Mouse (Mus musculus) midbrain, embryonic 12.5 days (tissue): ENCODE data around the gene Pnp2. TPM values are rescaled to one million over a fixed set of nuclear protein-coding genes. Genes with fewer than 3 reads are reported as not detected.
"Not testable (repeated sequence)": the region's sequence is repeated elsewhere in the genome, so short reads cannot be mapped to it uniquely, and the experiment has no call there.

Experiments
- ATAC-seq: fragments of 200-750 bp; cut with Nextera tagmentation; 2 replicates; pipeline ENCODE4 v1.8.0; 2017; ENCODE audit warnings: low read depth, moderate TSS enrichment, moderate library complexity; ENCODE audit not compliant: low FRiP score
- H3K27ac ChIP-seq: fragments of 300-500 bp; sonication (generic); replicated peaks from 2 replicates; pipeline ENCODE4 v1.5.1; 2016; ENCODE audit warnings: mild to moderate bottlenecking
- H3K27me3 ChIP-seq: fragments of 300-500 bp; sonication (generic); 2 replicates; pipeline ENCODE4 v1.6.1; 2016; ENCODE audit warnings: mild to moderate bottlenecking
- H3K36me3 ChIP-seq: fragments of 300-500 bp; sonication (generic); 2 replicates; pipeline ENCODE4 v1.6.1; 2016
- H3K4me1 ChIP-seq: fragments of 300-500 bp; sonication (generic); 2 replicates; pipeline ENCODE4 v1.6.1; 2016
- H3K4me2 ChIP-seq: fragments of 300-500 bp; sonication (generic); replicated peaks from 2 replicates; pipeline ENCODE4 v1.6.1; 2016; ENCODE audit warnings: mild to moderate bottlenecking, moderate library complexity
- H3K4me3 ChIP-seq: fragments of 300-500 bp; sonication (generic); 2 replicates; pipeline ENCODE4 v1.5.1; 2016; ENCODE audit warnings: mild to moderate bottlenecking
- H3K9ac ChIP-seq: fragments of 300-500 bp; sonication (generic); replicated peaks from 2 replicates; pipeline ENCODE4 v1.6.1; 2016; ENCODE audit warnings: mild to moderate bottlenecking, moderate library complexity
- H3K9me3 ChIP-seq: fragments of 300-500 bp; sonication (generic); 2 replicates; pipeline ENCODE4 v1.6.1; 2016; ENCODE audit warnings: mild to moderate bottlenecking
- WGBS: fragments of 180-500 bp; shearing (Covaris S2); methylation state at CpG from one replicate; pipeline ENCODE4 v1.1.7; 2016; 5-methylcytosine and 5-hydroxymethylcytosine counted together
- polyA plus RNA-seq: library from polyadenylated mRNA; unstranded; fragments of >200 nt; fragmentation: Nextera tagmentation; extraction: Ambion mirVana; gene quantifications from 2 replicates; pipeline ENCODE4 v1.2.1, GENCODE M21; 2016

Gene Pnp2
- 0.46 and 0.52 TPM in 2 replicates for polyA plus RNA-seq

DNA sequence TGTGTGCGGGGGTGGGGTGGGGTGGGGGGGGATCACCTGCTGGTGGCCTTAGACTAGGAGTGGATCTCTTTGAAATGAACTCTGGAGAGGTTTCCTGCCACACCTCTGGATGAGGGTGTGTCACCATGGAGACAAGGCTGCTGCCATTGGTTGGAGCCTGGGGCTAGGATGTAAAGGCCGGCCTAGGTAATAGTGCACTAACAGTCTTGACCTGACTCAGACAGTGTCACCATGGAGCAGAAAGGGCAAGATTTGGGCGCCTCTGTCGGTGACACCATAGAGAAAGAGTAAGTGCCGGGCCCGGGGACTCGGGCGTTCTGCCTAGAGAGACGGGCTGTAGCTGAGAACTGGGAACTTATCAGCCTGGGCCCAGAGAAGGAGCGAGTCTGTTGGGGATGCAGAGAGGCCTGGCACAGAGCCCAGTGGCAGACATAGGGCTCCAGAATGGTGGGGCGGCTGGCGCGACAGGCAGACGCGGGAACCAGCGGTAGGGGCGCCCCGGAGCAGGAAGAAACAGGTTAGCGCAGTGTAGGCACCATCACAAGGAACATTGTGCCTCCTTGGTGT is at the start of gene Pnp2:
Pnp2 (plus strand) TSS at position 51 of the 567 bp plus-strand sequence.
- H3K9ac ChIP-seq, H3K27ac ChIP-seq, H3K27me3 ChIP-seq, H3K4me1 ChIP-seq, H3K9me3 ChIP-seq, H3K4me3 ChIP-seq: not testable (repeated sequence)
- Histone ChIP-seq H3K36me3 (peaks cover 11% of the 10 kb centered on the region), H3K4me2 (peak within 1 kb of the TSS; percentile 33)
- ATAC-seq: peak; percentile 87
- WGBS: 9% methylated on average over 19 of the region's 19 CpGs

DNA sequence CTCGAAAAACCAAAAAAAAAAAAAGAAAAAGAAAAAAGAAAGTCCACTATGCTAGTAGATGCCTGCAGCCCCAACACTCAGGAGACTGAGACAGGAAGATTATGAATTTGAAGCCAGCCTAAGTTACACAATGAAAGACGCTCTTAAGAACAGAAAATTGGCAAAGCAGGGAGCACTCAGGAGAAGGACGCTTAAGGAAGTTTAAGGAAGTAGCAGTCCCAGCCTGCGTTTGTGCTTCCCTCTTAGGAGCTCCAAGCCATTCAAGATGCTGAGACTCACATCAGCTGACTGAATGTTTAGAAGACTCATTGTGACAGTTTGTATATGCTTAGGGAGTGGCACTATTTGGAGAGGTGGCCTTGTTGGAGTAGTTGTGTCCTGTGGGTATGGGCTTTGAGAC is 47.7 kb upstream of the Pnp2 start:
- Histone ChIP-seq H3K27me3 (no peaks in the 10 kb centered on the region), H3K4me2 (no peak overlapping the region), H3K4me3 (no peak overlapping the region), H3K9me3 (no peaks in the 10 kb centered on the region), H3K36me3 (peaks cover 29% of the 10 kb centered on the region), H3K27ac (no peak overlapping the region), H3K4me1 (peaks cover 3% of the 10 kb centered on the region; the same call in 1 of the 2 replicates), H3K9ac (no peak overlapping the region)
- WGBS: 87% methylated on average over 4 of the region's 4 CpGs
- no peak for ATAC-seq

DNA sequence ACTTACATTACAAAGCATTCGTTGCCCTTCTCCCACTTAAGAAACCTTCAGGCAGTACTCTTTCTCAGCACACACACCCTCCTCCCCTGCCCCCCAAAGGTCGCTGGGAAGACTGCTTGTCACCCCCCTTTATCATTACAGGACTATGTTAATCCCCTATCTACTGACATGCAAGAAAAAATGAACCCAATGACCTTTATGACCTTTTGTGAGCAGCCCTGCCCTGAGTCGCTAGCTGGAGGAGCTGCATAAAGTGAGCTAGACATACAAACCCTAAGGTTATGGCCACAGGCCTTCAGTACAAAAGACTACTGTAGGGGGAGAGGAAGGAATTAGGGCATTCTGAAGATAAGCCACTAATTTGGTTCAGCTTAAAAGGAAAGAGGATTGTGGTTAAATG is 44.4 kb upstream of the Pnp2 start:
- Histone ChIP-seq H3K9ac (no peak overlapping the region), H3K27ac (no peak overlapping the region), H3K36me3 (peaks cover 59% of the 10 kb centered on the region), H3K27me3 (no peaks in the 10 kb centered on the region), H3K4me3 (no peak overlapping the region), H3K4me1 (no peaks in the 10 kb centered on the region), H3K4me2 (no peak overlapping the region), H3K9me3 (no peaks in the 10 kb centered on the region)
- 46% methylated on average over 3 of the region's 3 CpGs for WGBS
- ATAC-seq: no peak

DNA sequence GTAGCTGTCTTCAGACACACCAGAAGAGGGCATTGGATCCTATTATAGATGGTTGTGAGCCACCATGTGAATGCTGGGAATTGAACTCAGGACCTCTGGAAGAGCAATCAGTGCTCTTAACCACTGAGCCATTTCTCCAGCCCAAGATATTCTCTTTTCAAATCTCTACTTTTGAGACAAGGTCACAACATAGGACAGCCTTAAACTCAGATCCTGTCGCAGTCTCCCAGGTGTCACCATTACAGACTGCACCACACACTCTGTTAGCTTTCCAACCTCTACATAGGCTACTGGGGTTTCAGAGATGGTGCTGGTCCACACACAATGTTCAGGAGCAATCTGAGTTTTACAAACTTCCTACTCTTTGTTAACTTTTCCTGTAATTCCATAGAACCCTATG is 32.4 kb upstream of the Pnp2 start:
- H3K27ac ChIP-seq, ATAC-seq, H3K9me3 ChIP-seq, H3K27me3 ChIP-seq: not testable (repeated sequence)
- Histone ChIP-seq H3K4me3 (peak overlapping the region; percentile 87), H3K9ac (peak overlapping the region; percentile 91; the same call in 1 of the 2 replicates), H3K36me3 (peaks cover 36% of the 10 kb centered on the region), H3K4me2 (peak overlapping the region; percentile 62), H3K4me1 (peaks cover 18% of the 10 kb centered on the region)
- WGBS: 76% methylated on average over 1 of the region's 1 CpGs

DNA sequence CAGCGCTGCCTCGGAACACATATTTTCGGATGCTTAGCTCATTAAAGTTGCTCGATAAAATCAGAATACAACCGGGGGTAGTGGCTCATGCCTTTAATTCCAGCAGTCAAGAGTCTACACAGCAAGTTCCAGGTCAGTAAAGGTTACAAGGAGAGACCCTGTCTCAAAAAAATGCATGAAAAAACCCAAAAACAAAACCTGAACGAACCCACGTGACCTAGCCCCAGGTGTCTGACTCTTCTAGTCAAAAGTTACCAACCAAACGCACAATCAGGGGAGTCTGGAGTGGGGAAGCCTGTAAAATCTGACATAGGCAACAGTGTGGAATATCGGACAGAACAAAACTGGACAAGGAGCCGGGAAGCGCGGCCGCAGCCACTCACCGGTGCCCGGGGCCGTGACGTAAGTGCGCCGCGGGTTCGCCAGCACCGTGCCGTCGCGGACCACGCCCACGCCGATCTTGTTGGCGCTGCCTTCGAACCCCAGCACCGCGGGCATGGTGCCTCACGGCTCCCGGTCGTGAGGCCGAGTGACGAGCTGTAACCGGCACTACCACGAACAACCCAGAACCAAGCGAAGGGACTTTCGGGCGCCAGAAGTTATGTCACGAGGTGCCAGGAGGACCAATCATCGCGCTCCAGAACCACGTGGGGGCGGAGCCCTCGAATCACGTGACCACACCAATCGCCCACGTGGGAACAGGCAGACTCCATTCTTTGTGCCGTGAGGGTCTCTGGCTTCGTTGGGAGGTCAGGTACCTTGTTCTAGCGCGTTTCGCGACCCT is 31.3 kb upstream of the Pnp2 start, which contains the start of the genes Osgep and Apex1:
Osgep (minus strand) TSS at position 613 of the 784 bp plus-strand sequence.
Apex1 (plus strand) TSS at position 688 of the 784 bp plus-strand sequence.
- peak within 1 kb of the TSS; percentile 91 for H3K9ac ChIP-seq
- peak within 1 kb of the TSS; percentile 91 for H3K27ac ChIP-seq
- ATAC-seq: peak; percentile 96
- no peaks in the 10 kb centered on the region for H3K9me3 ChIP-seq
- H3K36me3 ChIP-seq: peaks cover 39% of the 10 kb centered on the region
- H3K4me2 ChIP-seq: peak within 1 kb of the TSS; percentile 62
- peaks cover 24% of the 10 kb centered on the region for H3K4me1 ChIP-seq
- no peaks in the 10 kb centered on the region for H3K27me3 ChIP-seq
- H3K4me3 ChIP-seq: peak within 1 kb of the TSS; percentile 87
- WGBS: under 1% methylated on average over 56 of the region's 57 CpGs

DNA sequence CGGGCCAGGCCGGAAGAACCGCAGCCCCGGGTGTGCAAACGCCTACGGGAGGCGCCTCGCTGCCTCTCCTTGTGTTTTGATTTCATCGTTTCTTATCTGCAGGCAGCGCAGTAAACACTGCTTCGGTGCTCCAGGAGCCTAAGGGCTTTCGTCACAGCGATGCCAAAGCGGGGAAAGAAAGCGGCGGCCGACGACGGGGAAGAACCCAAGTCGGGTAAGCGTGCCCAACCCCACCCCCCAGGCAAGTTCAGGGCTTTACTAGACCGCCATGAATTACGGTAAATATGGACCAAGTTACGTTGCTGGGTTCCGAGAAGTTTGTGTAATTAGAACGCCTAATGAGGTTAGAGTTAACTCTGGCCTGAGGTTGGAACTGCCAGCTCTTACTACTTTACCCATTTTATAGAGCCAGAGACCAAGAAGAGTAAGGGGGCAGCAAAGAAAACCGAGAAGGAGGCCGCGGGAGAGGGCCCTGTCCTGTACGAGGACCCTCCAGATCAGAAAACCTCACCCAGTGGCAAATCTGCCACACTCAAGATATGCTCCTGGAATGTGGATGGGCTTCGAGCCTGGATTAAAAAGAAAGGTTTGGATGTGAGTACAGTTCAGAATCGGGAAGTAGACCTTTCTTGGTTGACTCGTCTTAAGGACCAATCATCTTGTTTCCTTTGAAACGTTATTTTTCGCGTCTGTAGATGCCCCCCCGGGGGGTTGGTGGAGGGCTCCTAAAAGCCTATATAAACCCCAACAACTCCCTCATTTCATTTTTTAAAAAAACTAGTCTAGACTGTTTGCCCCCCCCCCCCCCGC is 30.5 kb upstream of the Pnp2 start:
- Histone ChIP-seq H3K4me3 (peak overlapping the region; percentile 87), H3K9me3 (no peaks in the 10 kb centered on the region), H3K27me3 (no peaks in the 10 kb centered on the region), H3K4me2 (peak overlapping the region; percentile 62), H3K36me3 (peaks cover 36% of the 10 kb centered on the region), H3K27ac (peak overlapping the region; percentile 91), H3K9ac (peak overlapping the region; percentile 91), H3K4me1 (peaks cover 31% of the 10 kb centered on the region)
- WGBS: 2% methylated on average over 38 of the region's 38 CpGs
- peak; percentile 2; the same call in 1 of the 2 replicates for ATAC-seq

DNA sequence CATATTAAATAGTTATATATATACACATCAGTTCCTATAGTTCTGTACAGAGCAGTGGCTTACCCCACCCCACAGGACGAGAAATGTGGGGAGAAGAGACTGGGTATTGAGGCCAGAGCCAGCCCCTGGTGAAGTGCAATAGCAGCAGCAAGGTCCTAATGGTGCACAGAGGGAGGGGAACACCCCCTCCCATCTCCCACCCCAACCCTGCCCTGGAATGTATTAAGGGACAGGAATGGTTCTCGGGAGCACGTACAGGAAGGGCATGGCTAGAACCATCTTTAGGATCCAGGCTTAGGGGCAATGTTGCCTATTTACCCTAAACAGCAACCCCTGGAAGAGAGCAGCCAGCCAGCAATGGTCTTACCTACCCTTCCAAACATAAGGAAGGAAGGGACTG is 28.4 kb upstream of the Pnp2 start:
- H3K4me1 ChIP-seq: peaks cover 38% of the 10 kb centered on the region
- no peak overlapping the region for H3K27ac ChIP-seq
- peaks cover 36% of the 10 kb centered on the region for H3K36me3 ChIP-seq
- H3K27me3 ChIP-seq: no peaks in the 10 kb centered on the region
- no peak overlapping the region for H3K9ac ChIP-seq
- no peak overlapping the region for H3K4me2 ChIP-seq
- no peak for ATAC-seq
- H3K4me3 ChIP-seq: no peak overlapping the region
- WGBS: 83% methylated on average over 3 of the region's 3 CpGs
- no peaks in the 10 kb centered on the region for H3K9me3 ChIP-seq

DNA sequence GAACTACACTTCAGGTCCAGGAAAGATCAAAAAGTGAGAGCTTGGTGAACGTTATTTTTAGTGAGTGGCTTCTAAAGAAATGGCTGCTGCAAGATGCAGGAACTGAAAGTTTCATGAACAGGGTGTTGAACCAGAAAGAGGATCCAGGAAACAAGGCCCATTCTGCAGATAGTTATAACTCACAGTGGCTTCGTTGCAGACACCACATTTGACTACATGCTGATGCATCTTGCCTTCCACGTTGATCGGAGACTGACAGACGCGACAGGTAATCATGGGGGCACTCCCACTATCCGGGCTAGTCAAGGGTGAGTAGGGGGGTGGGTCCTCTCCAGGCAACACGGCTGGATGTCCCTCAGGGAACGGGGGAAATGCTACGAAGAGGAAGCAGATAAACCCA is 25.8 kb upstream of the Pnp2 start:
- Histone ChIP-seq H3K9me3 (no peaks in the 10 kb centered on the region), H3K27ac (peak overlapping the region; percentile 84), H3K4me2 (peak overlapping the region; percentile 75), H3K9ac (peak overlapping the region; percentile 96), H3K27me3 (no peaks in the 10 kb centered on the region), H3K36me3 (peaks cover 36% of the 10 kb centered on the region), H3K4me3 (peak overlapping the region; percentile 96), H3K4me1 (peaks cover 32% of the 10 kb centered on the region)
- WGBS: 20% methylated on average over 10 of the region's 10 CpGs
- no peak for ATAC-seq

DNA sequence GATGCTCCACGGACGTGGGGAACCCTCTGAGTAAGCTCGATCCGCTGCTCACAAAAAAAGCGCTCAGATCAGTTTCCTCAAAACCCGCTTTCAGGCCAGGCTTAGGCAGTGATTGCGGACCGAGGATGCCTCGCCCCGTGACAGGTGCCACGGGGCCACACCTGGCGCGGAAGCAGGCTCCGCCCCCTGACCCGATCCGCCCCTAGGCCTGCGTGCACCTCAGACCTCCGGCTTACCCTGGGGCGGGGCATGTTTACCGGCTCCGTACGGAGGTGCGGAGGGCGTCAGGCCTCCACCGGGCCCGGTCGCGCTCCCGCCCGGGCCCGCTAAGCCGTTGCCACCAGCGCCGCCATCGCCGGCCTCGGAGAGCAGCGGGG is 25.4 kb upstream of the Pnp2 start:
- Histone ChIP-seq H3K27ac (peak overlapping the region; percentile 84), H3K9ac (peak overlapping the region; percentile 96), H3K4me1 (peaks cover 32% of the 10 kb centered on the region), H3K4me2 (peak overlapping the region; percentile 75), H3K36me3 (peaks cover 36% of the 10 kb centered on the region), H3K27me3 (no peaks in the 10 kb centered on the region), H3K9me3 (no peaks in the 10 kb centered on the region), H3K4me3 (peak overlapping the region; percentile 96)
- under 1% methylated on average over 38 of the region's 38 CpGs for WGBS
- ATAC-seq: peak; percentile 46

DNA sequence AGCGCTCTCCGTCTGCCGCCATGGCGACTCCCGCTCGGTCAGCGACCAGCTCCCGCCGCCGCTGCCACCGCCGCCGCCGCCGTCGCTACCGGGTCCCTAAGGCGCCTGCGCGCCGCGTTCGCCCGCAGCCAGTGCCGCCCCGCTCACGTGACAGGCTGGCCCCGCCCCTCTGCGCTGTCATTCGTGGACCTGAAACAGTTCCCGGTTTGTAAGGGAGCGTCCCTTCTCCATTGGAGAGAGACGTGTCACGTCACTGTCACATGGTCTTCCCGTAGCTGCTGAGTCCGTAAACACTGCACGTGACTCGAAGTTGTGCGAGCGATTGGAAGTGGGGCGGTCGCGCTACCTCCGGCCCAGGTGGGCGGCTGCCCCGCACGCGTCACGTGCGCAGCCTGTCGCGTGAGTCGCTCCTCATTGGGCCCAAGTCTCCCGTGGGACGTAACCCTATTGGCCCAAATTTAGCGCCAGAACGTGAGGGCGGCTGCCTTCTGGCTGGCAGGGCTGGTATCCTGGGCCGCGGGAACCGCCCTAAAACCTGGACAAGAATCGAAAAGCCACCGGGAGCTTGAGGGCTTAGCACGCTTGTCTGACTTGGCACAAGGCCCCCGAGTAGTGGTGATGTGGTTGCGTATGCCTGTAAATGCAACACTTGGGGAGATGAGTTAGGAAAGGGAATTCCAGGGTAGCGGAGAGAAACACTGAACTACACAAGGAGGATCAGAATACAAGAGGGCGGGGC is 24.9 kb upstream of the Pnp2 start, which contains the start of the genes Pip4p1 and Pnp:
Pip4p1 (minus strand) TSS at position 103 of the 739 bp plus-strand sequence.
Pnp (plus strand) TSS at position 329 of the 739 bp plus-strand sequence.
- peak within 1 kb of the TSS; percentile 96 for H3K4me3 ChIP-seq
- H3K27me3 ChIP-seq: no peaks in the 10 kb centered on the region
- H3K4me2 ChIP-seq: peak within 1 kb of the TSS; percentile 75
- ATAC-seq: peak; percentile 100
- peaks cover 36% of the 10 kb centered on the region for H3K36me3 ChIP-seq
- H3K4me1 ChIP-seq: peaks cover 29% of the 10 kb centered on the region
- under 1% methylated on average over 68 of the region's 68 CpGs for WGBS
- H3K27ac ChIP-seq: peak within 1 kb of the TSS; percentile 91
- peak within 1 kb of the TSS; percentile 96 for H3K9ac ChIP-seq
- no peaks in the 10 kb centered on the region for H3K9me3 ChIP-seq

DNA sequence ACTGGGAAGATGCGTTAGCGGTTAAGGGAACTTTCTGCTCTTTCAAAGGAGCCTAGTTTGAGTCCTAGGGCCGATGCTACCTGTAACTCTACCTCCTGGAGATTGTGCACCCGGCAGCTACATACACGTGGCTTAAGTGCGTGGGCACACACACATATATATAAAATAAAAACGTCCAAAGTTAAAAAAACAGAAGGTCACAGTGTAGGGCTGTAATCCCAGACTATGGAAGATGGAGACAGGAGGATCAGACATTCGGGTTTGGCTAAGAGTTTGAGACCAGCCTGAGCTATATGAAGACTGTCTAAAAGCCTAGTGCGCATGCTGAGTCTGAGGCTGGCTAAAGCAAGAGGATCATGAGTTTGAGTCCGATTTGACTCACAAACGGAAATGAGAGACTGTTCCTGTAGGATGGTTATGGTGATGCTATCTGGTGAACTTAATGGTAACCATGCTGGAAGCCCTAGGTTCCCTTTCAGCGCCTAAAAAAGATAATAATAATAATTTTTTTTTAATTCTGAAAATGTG is 24.2 kb upstream of the Pnp2 start:
- 12% methylated on average over 12 of the region's 12 CpGs for WGBS
- peak overlapping the region; percentile 96 for H3K4me3 ChIP-seq

More for the DNA sequence above, 24.2 kb upstream of the Pnp2 start:
- H3K9me3 ChIP-seq: no peaks in the 10 kb centered on the region
- no peak; the same call in 1 of the 2 replicates for ATAC-seq
- H3K27me3 ChIP-seq: no peaks in the 10 kb centered on the region
- peaks cover 23% of the 10 kb centered on the region for H3K4me1 ChIP-seq
- peak overlapping the region; percentile 91 for H3K27ac ChIP-seq
- peaks cover 30% of the 10 kb centered on the region for H3K36me3 ChIP-seq
- peak overlapping the region; percentile 70 for H3K4me2 ChIP-seq
- peak overlapping the region; percentile 53 for H3K9ac ChIP-seq
